ENCODE assay signal across 15 mouse cellular contexts in genomic region chr17:58268058-58268457, GRCm38 (mm10).
"Had no signal": no experiment of that assay in that cellular context is flagged by ENCODE, and none has a peak within 500 bp of the region (broad histone marks: within the 10 kb centered on the region; RNA-seq: fewer than 3 reads in every experiment).

No protein-coding gene starts in this region.

- H3K27me3 ChIP-seq: neural tube, embryonic 13.5 days; neural tube, embryonic 15.5 days; stomach, embryonic 15.5 days had no signal

- DNase-seq: retina, postnatal 1 day; right cerebral cortex, adult 18-20 months; right cerebral cortex, postnatal 14 days; right cerebral cortex, postnatal 25 days; right cerebral cortex, postnatal 4 days; spleen, adult 18-20 months; thymus, adult 18-20 months; thymus, adult 2 months; thymus, postnatal 14 days; thymus, postnatal 25 days; thymus, postnatal 36 days; thymus, postnatal 4 days had no signal
